ENCODE assay signal across 8 mouse cellular contexts in the genomic region with DNA sequence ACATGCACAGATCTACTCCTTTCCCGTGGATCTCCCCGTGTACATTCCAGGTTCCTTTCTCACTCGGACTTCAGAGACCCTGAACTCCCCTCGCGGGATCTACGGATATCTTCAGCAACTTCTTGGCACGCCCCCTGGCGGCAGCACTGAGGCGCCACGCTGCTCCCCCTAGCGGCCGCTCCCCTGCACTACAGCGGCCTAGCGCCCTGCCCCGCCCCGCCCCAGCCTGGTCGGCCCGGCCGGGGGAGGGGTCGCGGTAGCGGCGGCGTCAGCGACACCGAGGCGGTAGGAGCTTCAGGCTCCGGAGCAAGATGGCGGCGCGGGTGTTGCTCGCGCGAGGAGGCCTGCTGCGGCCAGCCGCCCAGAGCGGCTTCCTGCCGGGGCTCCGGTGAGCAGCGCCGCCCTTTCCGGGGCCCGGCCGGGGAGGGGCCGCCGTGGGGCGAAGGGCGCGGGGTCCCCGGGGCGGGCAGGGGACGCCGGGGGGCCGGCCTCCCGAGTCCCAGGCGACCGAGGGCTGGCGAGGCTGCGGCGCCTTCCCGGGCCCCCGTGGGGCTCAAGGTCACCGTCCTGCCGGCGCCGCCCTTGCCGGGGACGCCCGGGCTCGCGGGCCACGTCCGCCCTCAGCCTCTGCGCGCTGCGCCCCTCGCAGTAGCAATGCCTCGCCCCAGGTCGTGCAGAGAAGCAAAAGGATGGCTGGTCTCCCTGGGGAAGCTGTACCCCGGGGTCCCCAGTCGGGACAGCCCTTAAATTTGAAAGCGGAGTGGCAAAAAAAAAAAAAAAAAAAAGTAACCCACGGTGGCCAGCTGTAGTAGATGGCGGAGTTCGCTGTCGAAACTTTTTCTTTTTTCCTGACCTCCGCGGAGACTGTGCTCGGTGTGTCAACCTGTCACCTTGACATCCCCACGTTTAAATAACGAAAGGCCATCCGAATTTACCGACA. TPM values are rescaled to one million over a fixed set of nuclear protein-coding genes. Genes with fewer than 3 reads are reported as not detected.
DNase-seq lines count a peak whose midpoint lies in the region; ATAC-seq lines count a peak whose summit lies in the region.

Gene Nipsnap2, plus strand, starts transcription at position 230 of the 940 bp plus-strand sequence.

- no peaks in the 10 kb centered on the region for H3K9me3 ChIP-seq in intestine, embryonic 14.5 days (ENCODE audit: control insufficient read depth, low read length)

- H3K27me3 ChIP-seq in intestine, embryonic 14.5 days (replicated peaks; ENCODE audit: control insufficient read depth, insufficient read depth, low read length), result no peaks in the 10 kb centered on the region

- peak within 1 kb of the TSS; percentile 98 for H3K27ac ChIP-seq in intestine, embryonic 14.5 days (ENCODE audit: low read depth)

- DNase-seq in adipocyte (ENCODE audit: low spot score), result peak; percentile 86
- peak; percentile 93 for DNase-seq in embryo, embryonic 10.5 days (ENCODE audit: low spot score)
- DNase-seq in gastrocnemius, postnatal 25 days, result peak; percentile 93
- peak; percentile 100 for DNase-seq in intestine, embryonic 14.5 days (ENCODE audit: low spot score)
- peak; percentile 87 to 91 for DNase-seq in left cerebral cortex, postnatal 14 days (ENCODE audit: low spot score in 2 of 2)
- peak; percentile 93 for DNase-seq in mesoderm, embryonic 11.5 days (ENCODE audit: low read depth, low spot score)
- peak; percentile 77 to 86 for DNase-seq in right cerebral cortex, postnatal 36 days (ENCODE audit: low spot score in 2 of 2)
- peak; percentile 92 for DNase-seq in yolk sac, embryonic 10.5 days (ENCODE audit: low spot score)

- peak within 1 kb of the TSS; percentile 87 for H3K9ac ChIP-seq in intestine, embryonic 14.5 days (ENCODE audit: low read length)

- 0 out of 2 replicates have a peak, but pooled peaks cover 1% of the 10 kb centered on the region for H3K36me3 ChIP-seq in intestine, embryonic 14.5 days (ENCODE audit: control insufficient read depth, insufficient read depth, low read length)

- under 1% methylated on average over 81 of the region's 93 CpGs for WGBS in intestine, embryonic 14.5 days

- intact Hi-C loops in left cerebral cortex, postnatal 14 days (cut with DNase I), result loop anchor here (5.0 kb wide), 2 partner anchors 53 to 663 kb away; partner anchors contain the start of gene Zfp11

- ATAC-seq in intestine, embryonic 14.5 days (replicated peaks; ENCODE audit: low FRiP score, low TSS enrichment, low read depth), result peak; percentile 94

- peaks cover 19% of the 10 kb centered on the region for H3K4me1 ChIP-seq in intestine, embryonic 14.5 days (replicated peaks; ENCODE audit: control insufficient read depth, insufficient read depth, low read length)

- H3K4me2 ChIP-seq in intestine, embryonic 14.5 days (ENCODE audit: low read length), result peak within 1 kb of the TSS; percentile 63

- peak within 1 kb of the TSS; percentile 70 for H3K4me3 ChIP-seq in intestine, embryonic 14.5 days (ENCODE audit: low read depth, low read length)

RNA-seq across cellular contexts. Expression of gene Nipsnap2, which starts in this region (rescaled TPM):
- 100 to 1,000 TPM; 510 to 555 TPM for total RNA-seq in gastrocnemius, postnatal 25 days (2021)
- polyA plus RNA-seq in intestine, embryonic 14.5 days (2014; fragmentation: Nextera tagmentation; extraction: Ambion mirVana), result 101 and 103 TPM in 2 replicates
- 10 to 100 TPM; 72.2 to 84.1 TPM for total RNA-seq in left cerebral cortex, postnatal 14 days (2021)

Comparison
In these comparisons a context has a peak if more than half of its experiments do, and no peak if none do; other contexts are left out.
1. Peak in every context shown above with its lines: DNase-seq, ATAC-seq, H3K4me3 ChIP-seq and H3K27ac ChIP-seq.
2. RNA of gene Nipsnap2 (total RNA-seq): 510 to 555 TPM in gastrocnemius, postnatal 25 days; 72.2 to 84.1 TPM in left cerebral cortex, postnatal 14 days; every median in the first group is over 4 times any median in the second.